Mouse (Mus musculus): ENCODE measurements around the gene Acpp.

The Acpp gene

GRCm38 (mm10) chr9:104305333-104306111 is 32.0 kb downstream of the Acpp start:
- no peak for DNase-seq (ENCODE audit: low spot score in 2 of 2)

DNA sequence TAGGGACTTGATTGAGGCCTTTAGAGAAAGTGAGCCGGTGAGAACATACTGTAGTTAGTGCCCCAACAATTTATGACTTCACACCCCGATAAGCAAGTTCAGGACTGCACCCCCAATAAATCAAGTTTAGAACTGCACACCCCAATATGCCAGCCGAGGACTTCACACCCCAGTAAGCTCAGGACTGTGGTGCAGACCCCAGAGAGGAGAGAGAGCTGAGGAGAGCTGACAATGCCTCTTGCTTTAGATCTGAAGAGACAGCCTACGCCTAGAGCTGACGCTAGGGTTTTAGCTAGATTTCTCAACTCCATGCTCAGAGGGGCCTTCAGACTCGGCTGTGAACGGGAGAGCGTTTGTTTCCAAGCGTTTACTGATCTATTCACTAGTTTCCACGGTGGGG is 32.7 kb downstream of the Acpp start:
- no peak for DNase-seq (ENCODE audit: low spot score in 2 of 2)

DNA sequence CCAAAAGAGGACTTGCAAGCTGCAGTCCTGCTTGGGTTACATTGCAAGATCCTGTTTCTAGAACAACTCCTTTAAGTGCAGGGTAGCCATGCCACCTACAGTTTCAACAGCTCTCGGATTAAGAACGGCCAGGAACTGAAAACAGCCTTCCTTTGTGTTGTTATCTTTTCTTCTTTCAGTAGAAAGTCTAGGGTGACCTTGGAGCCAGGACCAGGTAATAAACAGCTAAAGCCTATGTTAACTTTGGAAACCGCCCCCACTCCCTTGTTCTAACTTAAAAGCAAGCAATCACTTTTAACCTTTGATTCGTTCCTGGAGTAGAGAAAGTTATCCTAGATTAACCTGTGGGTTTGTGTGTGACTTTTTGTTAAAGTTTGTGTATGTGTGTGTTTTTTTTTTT is 33.2 kb downstream of the Acpp start:
- DNase-seq (ENCODE audit: low spot score in 2 of 2) = no peak

GRCm38 (mm10) chr9:104300569-104300968 is 37.0 kb downstream of the Acpp start:
- DNase-seq (ENCODE audit: low spot score in 2 of 2) = no peak

GRCm38 (mm10) chr9:104297041-104297440 is 40.5 kb downstream of the Acpp start:
- no peak for DNase-seq (ENCODE audit: low spot score in 2 of 2)

- no peak for DNase-seq (ENCODE audit: low spot score in 2 of 2)
Observed at GRCm38 (mm10) chr9:104284934-104285333, 52.6 kb downstream of the Acpp start.

DNA sequence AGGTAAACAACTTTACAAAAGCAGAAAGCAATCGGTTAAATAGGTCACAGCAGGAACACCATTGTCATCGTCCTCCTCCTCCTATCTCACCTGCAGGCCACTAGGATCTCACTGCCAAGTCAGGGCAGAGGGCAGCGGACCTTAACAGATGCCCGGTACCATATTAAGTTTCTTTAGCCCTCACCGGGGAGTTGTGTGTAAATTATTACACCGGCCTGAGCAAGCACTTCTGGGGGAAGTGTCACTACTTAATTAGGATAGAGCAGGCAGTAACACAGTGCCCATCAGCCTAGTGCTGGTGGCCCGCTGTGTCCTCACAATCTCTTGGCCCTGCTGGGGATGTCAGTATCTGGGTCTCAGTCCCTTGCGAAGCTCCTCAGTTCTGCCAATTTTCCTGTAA is 55.0 kb downstream of the Acpp start:
- no peak for DNase-seq (ENCODE audit: low spot score in 2 of 2)

GRCm38 (mm10) chr9:104281737-104282136 is 55.8 kb downstream of the Acpp start:
- no peak for DNase-seq (ENCODE audit: low spot score in 2 of 2)

DNA sequence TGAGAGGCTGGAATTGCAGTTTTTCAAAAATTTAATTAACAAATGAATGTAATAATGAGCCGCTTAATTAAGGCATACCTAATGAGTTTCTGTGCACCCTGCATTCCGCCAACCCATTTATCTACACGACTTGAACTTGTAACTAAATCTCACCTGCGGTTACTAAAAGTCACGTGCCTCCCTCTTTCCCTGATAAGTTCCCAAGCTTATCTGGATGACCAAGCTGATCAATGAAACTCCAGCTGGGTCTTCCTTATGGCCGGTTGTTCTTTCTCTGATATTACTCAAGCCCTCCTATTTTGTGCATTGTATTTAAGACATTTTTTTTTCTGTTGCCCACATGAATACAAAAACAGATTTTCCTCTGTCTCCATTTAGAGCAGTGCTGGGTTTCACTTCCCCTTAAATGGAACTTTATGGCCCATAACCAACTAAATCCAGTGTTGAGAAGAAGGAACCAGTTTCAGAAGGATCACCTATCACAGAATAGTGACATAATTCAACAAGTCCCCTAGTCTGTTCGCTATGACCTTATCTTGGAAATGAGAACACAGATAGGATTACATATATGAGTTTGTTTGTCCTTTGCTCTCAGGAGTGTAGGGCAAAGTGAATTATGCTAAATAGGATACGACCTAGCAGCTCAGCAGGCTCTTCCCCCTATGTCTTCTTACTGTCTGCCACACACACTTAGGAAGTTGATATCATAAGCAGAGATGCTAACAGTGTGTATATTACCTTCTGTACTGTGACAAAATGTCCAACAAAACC is 56.6 kb downstream of the Acpp start:
- DNase-seq (ENCODE audit: low spot score in 2 of 2) = no peak

DNA sequence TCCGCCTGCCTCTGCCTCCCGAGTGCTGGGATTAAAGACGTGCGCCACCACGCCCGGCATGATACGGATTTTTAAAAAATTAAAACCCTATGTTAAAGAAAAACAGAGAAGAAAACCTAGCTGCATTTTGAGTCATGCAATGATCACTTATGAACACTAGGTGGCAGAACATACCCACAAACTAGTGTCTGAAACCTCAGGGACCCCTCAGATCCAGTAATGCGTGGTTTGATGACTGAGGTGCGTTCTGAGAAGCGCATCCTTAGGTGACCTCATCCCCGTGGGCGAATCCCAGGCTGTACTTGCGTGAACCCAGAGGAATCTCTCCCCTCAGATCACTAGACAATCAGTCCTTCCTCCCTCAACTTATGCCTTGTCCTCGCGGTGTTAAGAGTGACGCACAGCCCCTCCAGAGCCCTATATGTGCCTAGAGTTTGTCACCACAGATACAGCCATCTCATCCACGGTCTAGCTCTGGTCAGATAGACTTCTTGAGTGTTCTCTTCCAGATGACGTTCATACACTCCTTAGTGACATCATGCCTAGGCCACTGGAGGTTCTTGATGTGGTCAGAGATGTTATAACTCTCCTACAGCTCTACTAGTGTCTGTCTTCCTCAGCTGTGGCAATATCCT is 59.9 kb downstream of the Acpp start:
- no peak for DNase-seq (ENCODE audit: low spot score in 2 of 2)

- DNase-seq (ENCODE audit: low spot score in 2 of 2) = no peak
Observed at GRCm38 (mm10) chr9:104275084-104275785, 62.3 kb downstream of the Acpp start.

DNA sequence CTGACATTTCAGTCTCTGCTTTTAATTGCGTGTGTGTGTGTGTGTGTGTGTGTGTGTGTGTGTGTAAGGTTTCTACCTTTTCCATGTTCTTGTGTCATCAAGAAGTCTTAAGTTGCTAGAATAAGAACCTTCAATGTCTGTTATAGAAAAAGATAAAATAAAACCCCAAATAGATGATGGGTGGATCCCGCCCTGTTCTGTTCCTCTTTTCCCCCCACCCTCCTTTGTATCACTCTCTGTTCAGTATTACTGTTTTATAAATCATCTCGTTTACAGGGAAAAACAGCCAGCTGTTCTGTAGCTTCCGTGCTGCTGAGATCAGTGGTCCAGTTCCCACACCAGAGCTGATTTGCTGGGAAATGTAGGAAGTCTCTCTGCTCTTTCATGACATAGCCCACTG is 65.5 kb downstream of the Acpp start:
- no peak for DNase-seq (ENCODE audit: low spot score in 2 of 2)

DNA sequence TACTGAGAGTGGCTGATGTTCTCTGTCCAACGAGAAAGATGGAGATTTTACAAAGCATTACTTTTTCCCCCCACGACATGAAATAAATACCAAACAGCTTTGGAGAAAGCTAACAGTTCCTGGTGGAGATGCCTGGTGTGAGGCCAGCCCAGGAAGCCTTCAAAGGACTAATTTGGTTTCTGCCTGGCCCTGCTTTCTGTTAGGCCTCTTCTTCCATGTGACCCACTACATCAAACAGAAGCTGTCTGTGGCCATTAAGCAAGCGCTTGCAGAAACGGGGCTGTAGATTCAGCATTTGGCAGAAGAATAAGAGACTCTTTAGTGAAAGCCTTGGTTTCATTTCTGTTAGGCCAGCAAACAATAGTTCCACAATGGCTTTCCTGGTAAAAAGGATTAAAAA is 65.9 kb downstream of the Acpp start:
- DNase-seq (ENCODE audit: low spot score in 2 of 2) = no peak

DNA sequence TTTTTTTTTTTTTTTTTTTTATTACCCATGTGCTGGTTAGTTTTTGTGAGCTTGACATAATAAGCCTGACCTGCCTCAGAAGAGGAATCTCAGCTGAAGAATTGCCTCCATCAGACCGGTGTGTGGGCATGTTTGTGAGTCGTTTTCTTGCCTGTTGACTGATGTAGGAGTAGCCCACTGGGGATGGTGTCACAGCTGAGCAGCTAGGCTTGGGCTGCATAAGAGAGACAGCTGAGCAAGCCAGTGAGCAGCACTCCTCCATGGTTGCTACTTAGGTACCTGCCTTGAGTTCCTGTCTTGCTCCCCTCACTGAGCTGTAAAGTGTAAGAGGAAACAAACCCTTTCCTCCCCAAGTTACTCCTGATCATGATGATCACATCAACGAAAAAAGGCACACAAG is 67.6 kb downstream of the Acpp start:
- DNase-seq (ENCODE audit: low spot score in 2 of 2) = no peak

DNA sequence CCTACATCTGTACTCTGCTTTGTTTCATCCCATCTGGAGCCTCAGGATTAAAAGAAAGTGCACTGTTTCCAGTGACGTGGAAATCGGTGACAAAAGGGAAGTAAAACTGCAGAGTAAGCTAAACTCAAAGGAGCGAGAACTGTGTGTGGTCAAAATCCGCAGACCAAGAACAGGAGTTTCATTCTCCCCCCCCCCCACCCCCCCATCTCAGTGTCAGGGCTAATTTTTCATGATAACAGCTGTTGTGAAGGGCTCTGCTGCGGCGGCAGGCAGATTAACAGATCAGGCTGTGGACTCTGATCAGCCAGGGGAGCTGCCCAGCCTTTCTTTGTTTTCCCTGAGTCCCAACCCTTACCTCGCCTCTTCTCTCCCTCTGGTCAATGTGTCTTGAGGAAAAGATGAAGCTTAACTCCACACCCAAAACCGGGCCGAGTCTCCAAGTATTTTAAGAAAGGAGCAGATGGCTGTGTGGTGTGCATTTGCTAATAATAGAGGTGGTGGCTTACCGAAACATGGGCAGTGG is 68.1 kb downstream of the Acpp start:
- DNase-seq (ENCODE audit: low spot score in 2 of 2) = peak; percentile 15 to 28

DNA sequence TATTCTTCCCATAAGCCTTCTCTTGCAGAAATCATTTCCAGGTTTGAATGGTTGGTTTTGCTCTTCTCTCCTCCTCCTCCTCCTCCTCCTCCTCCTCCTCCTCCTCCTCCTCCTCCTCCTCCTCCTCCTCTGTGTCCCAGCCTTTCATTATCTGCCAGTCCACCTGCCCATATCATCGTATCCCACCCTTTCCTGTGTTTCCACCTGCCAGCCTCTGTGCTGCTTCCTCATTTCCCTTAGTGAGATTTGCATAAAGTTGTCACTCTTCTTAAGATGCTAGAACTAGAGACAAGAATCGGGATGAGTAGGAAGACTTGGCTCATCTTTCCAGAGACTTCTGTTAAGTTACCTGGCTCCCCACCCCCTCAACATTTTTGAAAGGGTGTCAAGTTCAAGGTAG is 73.0 kb downstream of the Acpp start:
- DNase-seq (ENCODE audit: low spot score in 2 of 2) = no peak

DNA sequence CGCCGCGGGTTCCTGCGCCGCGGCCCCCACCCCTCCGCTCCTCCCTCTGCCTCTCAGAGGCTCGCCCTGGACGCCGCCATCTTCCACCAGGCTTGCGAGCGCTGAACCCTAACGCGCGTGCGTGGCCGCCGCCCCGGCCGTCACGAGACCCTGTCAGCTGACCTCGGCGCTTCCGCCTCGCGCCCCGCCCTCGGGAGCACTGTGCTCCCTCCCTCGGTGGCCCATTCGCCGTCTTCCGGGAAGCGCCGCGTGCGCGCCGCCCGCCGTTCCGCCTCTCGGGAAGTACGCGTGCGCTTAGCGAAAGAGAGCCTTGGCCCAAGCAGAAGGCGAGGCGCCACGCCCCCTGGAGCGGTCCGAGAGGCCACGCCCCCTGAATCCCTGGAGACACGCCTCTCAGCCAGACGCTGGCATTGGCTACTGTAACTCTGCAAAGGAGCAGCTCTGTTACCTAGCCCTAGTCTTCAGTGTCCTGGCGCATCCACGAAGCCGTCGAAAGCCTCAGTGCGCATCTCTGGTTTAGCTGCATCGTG is 74.7 kb downstream of the Acpp start, which contains the start of gene Dnajc13:
Dnajc13 (minus strand) TSS at position 108 of the 530 bp plus-strand sequence.
- DNase-seq (ENCODE audit: low spot score in 2 of 2) = peak; percentile 99

- peak in 1 of 2 experiments; percentile 22 for DNase-seq (ENCODE audit: low spot score in 2 of 2)
Observed at GRCm38 (mm10) chr9:104262016-104262762, 75.4 kb downstream of the Acpp start.

- no peak for DNase-seq (ENCODE audit: low spot score in 2 of 2)
Observed at GRCm38 (mm10) chr9:104260306-104260705, 77.2 kb downstream of the Acpp start.

GRCm38 (mm10) chr9:104256085-104256484 is 81.5 kb downstream of the Acpp start:
- DNase-seq (ENCODE audit: low spot score in 2 of 2) = no peak

Data from spleen, postnatal 36 days (tissue).